Mouse (Mus musculus): ENCODE results near the gene Hkdc1.

DNA sequence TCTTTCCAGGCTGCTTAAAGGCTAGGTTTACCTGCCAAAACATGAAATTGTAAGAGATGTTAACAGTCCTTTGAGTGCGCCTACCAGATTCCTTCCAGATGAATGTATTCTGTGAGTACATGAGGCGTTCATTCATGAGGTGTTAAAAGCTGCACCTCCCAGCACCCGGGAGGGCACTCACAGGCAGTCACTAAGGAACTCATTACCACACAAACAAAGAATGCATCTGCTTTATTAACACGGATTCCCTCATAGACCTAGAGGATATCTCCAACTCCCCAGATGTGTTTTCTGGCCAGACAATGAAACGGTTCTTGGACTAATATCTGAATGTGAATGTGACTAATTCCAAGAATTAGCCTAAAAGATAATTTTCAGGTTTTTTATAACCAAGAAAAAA is 48.8 kb upstream of the Hkdc1 start:
- TF ChIP-seq CTCF (conservative IDR thresholded peaks at IDR 0.05; ENCODE audit: low read length), result no peak
- TF ChIP-seq NANOG (IDR thresholded peaks at IDR 0.05; ENCODE audit: borderline replicate concordance, low read length), result no peak

All from E14TG2a.4 (cell line).